Mouse (Mus musculus) lung, adult 2 months (tissue): Measurements from ENCODE around the gene Olfr331. TPM values are rescaled to one million over a fixed set of nuclear protein-coding genes. Genes with fewer than 3 reads are reported as not detected.
"Not testable (repeated sequence)": the region's sequence is repeated elsewhere in the genome, so short reads cannot be mapped to it uniquely, and the experiment has no call there.

ENCODE experiments used
- DNase-seq: peaks from one replicate; pipeline ENCODE4 v3.0.0; 2022
- H3K4me1 ChIP-seq: fragments of 200-500 bp; 2 replicates; pipeline ENCODE4 v1.6.1; 2011; ENCODE audit warnings: low read length; ENCODE audit not compliant: control insufficient read depth, insufficient read depth
- H3K4me3 ChIP-seq: fragments of 200-500 bp; replicated peaks from 2 replicates; pipeline ENCODE3; 2011; ENCODE audit warnings: low read depth, mild to moderate bottlenecking, control low read depth, low read length; ENCODE audit errors: extremely low read depth
- CTCF ChIP-seq: fragments of 200-500 bp; IDR thresholded peaks from 2 replicates; pipeline ENCODE4 v1.5.1; 2011; ENCODE audit warnings: mild to moderate bottlenecking, low read length, control low read depth; ENCODE audit not compliant: insufficient read depth
- POLR2A ChIP-seq: fragments of 200-500 bp; IDR thresholded peaks from 2 replicates; pipeline ENCODE4 v1.6.1; 2011; ENCODE audit warnings: low read depth, mild to moderate bottlenecking, control low read depth, low read length, borderline replicate concordance; ENCODE audit errors: extremely low read depth
- WGBS: fragments of 180-500 bp; shearing (Covaris S2); methylation state at CpG from one replicate; pipeline ENCODE4 v1.1.7; 2018; 5-methylcytosine and 5-hydroxymethylcytosine counted together
- polyA plus RNA-seq: library from polyadenylated mRNA; depleted of rRNA; stranded (reverse); fragments of >200 nt; gene quantifications from 2 replicates; pipeline ENCODE4 v1.2.3, GENCODE M21; 2012; rRNA removed

The Olfr331 gene
- not detected in 2 replicates for polyA plus RNA-seq

GRCm38 (mm10) chr11:58502472-58502871 lies at the start of gene Olfr331:
Gene Olfr331 (minus strand): TSS chr11:58502572.
- not testable (repeated sequence) for H3K4me3 ChIP-seq, DNase-seq, H3K4me1 ChIP-seq

- DNase-seq: no peak
- Histone ChIP-seq H3K4me3 (no peak within 1 kb of the TSS), H3K4me1 (no peaks in the 10 kb centered on the region)
- no peak for TF ChIP-seq POLR2A
- TF ChIP-seq CTCF: no peak
- WGBS: 70% methylated on average over 5 of the region's 5 CpGs
Observed at GRCm38 (mm10) chr11:58546322-58546721, 44.0 kb upstream of the Olfr331 start, which contains the start of gene Olfr329-ps. Gene Olfr329-ps (minus strand): TSS chr11:58546422.

GRCm38 (mm10) chr11:58534736-58535135 lies 32.4 kb upstream of the Olfr331 start, which contains the start of gene Olfr330:
Gene Olfr330 (minus strand): TSS chr11:58534836.
- not testable (repeated sequence) for DNase-seq, H3K4me1 ChIP-seq, H3K4me3 ChIP-seq

- not testable (repeated sequence) for H3K4me1 ChIP-seq, H3K4me3 ChIP-seq
- 92% methylated on average over 8 of the region's 9 CpGs for WGBS
- peak; percentile 7 for DNase-seq
Observed at GRCm38 (mm10) chr11:58519756-58520155, 17.4 kb upstream of the Olfr331 start.

GRCm38 (mm10) chr11:58518916-58519315 lies 16.5 kb upstream of the Olfr331 start:
- 92% methylated on average over 18 of the region's 18 CpGs for whole genome bisulfite sequencing
- H3K4me1 ChIP-seq, H3K4me3 ChIP-seq: not testable (repeated sequence)
- DNase-seq: peak; percentile 58

- not testable (repeated sequence) for H3K4me1 ChIP-seq, H3K4me3 ChIP-seq, DNase-seq
- WGBS: 85% methylated on average over 19 of the region's 19 CpGs
Observed at GRCm38 (mm10) chr11:58509058-58509457, 6.7 kb upstream of the Olfr331 start.

GRCm38 (mm10) chr11:58499290-58499689 lies 3.1 kb downstream of the Olfr331 start:
- 41% methylated on average over 3 of the region's 3 CpGs for WGBS
- DNase-seq: no peak
- no peaks in the 10 kb centered on the region for H3K4me1 ChIP-seq
- H3K4me3 ChIP-seq: no peak overlapping the region
- TF ChIP-seq POLR2A (no peak), CTCF (no peak)

- Histone ChIP-seq H3K4me1 (no peaks in the 10 kb centered on the region), H3K4me3 (no peak overlapping the region)
- WGBS: 73% methylated on average over 9 of the region's 9 CpGs
- TF ChIP-seq POLR2A: no peak
- no peak for TF ChIP-seq CTCF
- DNase-seq: no peak
Observed at GRCm38 (mm10) chr11:58498761-58499160, 3.6 kb downstream of the Olfr331 start.

GRCm38 (mm10) chr11:58492455-58492854 lies 9.9 kb downstream of the Olfr331 start, which contains the start of gene Olfr332:
Gene Olfr332 (minus strand): TSS chr11:58492555.
- TF ChIP-seq CTCF (no peak), POLR2A (no peak)
- H3K4me3 ChIP-seq: no peak within 1 kb of the TSS
- DNase-seq: no peak
- 66% methylated on average over 2 of the region's 2 CpGs for WGBS
- H3K4me1 ChIP-seq: no peaks in the 10 kb centered on the region

GRCm38 (mm10) chr11:58462170-58462569 lies 40.2 kb downstream of the Olfr331 start, which contains the start of gene Olfr30:
Gene Olfr30 (minus strand): TSS chr11:58462270.
- H3K4me1 ChIP-seq: no peaks in the 10 kb centered on the region
- TF ChIP-seq POLR2A (no peak), CTCF (no peak)
- H3K4me3 ChIP-seq: no peak within 1 kb of the TSS
- DNase-seq: no peak

GRCm38 (mm10) chr11:58453592-58453991 lies 48.8 kb downstream of the Olfr331 start:
- Histone ChIP-seq H3K4me1 (no peaks in the 10 kb centered on the region), H3K4me3 (no peak overlapping the region)
- TF ChIP-seq POLR2A (no peak), CTCF (no peak)
- DNase-seq: no peak
- 47% methylated on average over 4 of the region's 4 CpGs for WGBS
